ENCODE assay signal across 10 mouse cellular contexts in genomic region chr19:53423341-53423753, GRCm38 (mm10). TPM values are rescaled to one million over a fixed set of nuclear protein-coding genes. Genes with fewer than 3 reads are reported as not detected.
DNase-seq lines count a peak whose midpoint lies in the region; ATAC-seq and TF ChIP-seq lines count a peak whose summit lies in the region.
"Had no signal": no experiment of that assay in that cellular context is flagged by ENCODE, and none has a peak within 500 bp of the region (broad histone marks: within the 10 kb centered on the region; RNA-seq: fewer than 3 reads in every experiment).

No protein-coding gene starts in this region.

- TF ChIP-seq POLR2A in lung, adult 2 months (IDR thresholded peaks at IDR 0.05; ENCODE audit: borderline replicate concordance, extremely low read depth, low read depth, low read length), result no peak

- TF ChIP-seq CTCF in lung, embryonic 14.5 days (IDR thresholded peaks at IDR 0.05; ENCODE audit: low read depth), result 0 out of 2 replicates have a peak, but pooled peaks have one; percentile 2
- no peak for TF ChIP-seq CTCF in lung, adult 2 months (IDR thresholded peaks at IDR 0.05; ENCODE audit: insufficient read depth, low read length)

- H3K4me3 ChIP-seq in lung, embryonic 14.5 days (ENCODE audit: low read depth, low read length), result no peak overlapping the region
- H3K4me3 ChIP-seq in lung, adult 2 months (replicated peaks; ENCODE audit: extremely low read depth, low read depth, low read length), result no peak overlapping the region
- H3K4me3 ChIP-seq in intestine, embryonic 15.5 days (replicated peaks), result no peak overlapping the region
- no peak overlapping the region for H3K4me3 ChIP-seq in midbrain, embryonic 16.5 days (ENCODE audit: low read depth, low read length)

- H3K4me1 ChIP-seq in lung, embryonic 14.5 days (ENCODE audit: insufficient read depth), result peaks cover 9% of the 10 kb centered on the region; the same call in 1 of the 2 replicates
- H3K4me1 ChIP-seq in lung, adult 2 months (ENCODE audit: control insufficient read depth, insufficient read depth, low read length), result peaks cover 12% of the 10 kb centered on the region
- H3K4me1 ChIP-seq in intestine, embryonic 15.5 days (replicated peaks), result peaks cover 27% of the 10 kb centered on the region
- H3K4me1 ChIP-seq in midbrain, embryonic 16.5 days (ENCODE audit: control insufficient read depth, insufficient read depth, low read length), result peaks cover 7% of the 10 kb centered on the region; the same call in 1 of the 2 replicates

- no peaks in the 10 kb centered on the region for H3K9me3 ChIP-seq in lung, embryonic 14.5 days (ENCODE audit: low read depth, low read length)
- H3K9me3 ChIP-seq in intestine, embryonic 15.5 days, result no peaks in the 10 kb centered on the region
- H3K9me3 ChIP-seq in midbrain, embryonic 16.5 days (replicated peaks; ENCODE audit: control insufficient read depth, low read length, poor library complexity, severe bottlenecking), result no peaks in the 10 kb centered on the region

- DNase-seq in lung, embryonic 14.5 days, result no peak
- no peak for DNase-seq in lung, adult 2 months
- DNase-seq in frontal cortex, postnatal 14 days (ENCODE audit: low spot score in 2 of 2), result no peak
- no peak for DNase-seq in layer of hippocampus, postnatal 25 days (ENCODE audit: extremely low spot score in 1 of 2, low spot score in 1 of 2)
- DNase-seq in gastrocnemius, adult 8-10 months (ENCODE audit: low spot score in 2 of 2), result no peak
- DNase-seq: adrenal gland, adult 2 months had no signal

- ATAC-seq in lung, embryonic 14.5 days (ENCODE audit: insufficient read depth), result no peak
- no peak for ATAC-seq in intestine, embryonic 15.5 days
- ATAC-seq in megakaryocyte progenitor cell, adult 5-6 weeks (replicated peaks; ENCODE audit: poor library complexity), result peak; percentile 13
- no peak for ATAC-seq in midbrain, embryonic 16.5 days

- no peaks in the 10 kb centered on the region for H3K27me3 ChIP-seq in lung, embryonic 14.5 days (ENCODE audit: insufficient read depth, low read length)
- no peaks in the 10 kb centered on the region for H3K27me3 ChIP-seq in intestine, embryonic 15.5 days (replicated peaks)
- no peaks in the 10 kb centered on the region; the same call in 1 of the 2 replicates for H3K27me3 ChIP-seq in midbrain, embryonic 16.5 days (ENCODE audit: control insufficient read depth, insufficient read depth, low read depth, low read length)

- H3K36me3 ChIP-seq in lung, embryonic 14.5 days (ENCODE audit: insufficient read depth), result no peaks in the 10 kb centered on the region
- H3K36me3 ChIP-seq in intestine, embryonic 15.5 days, result no peaks in the 10 kb centered on the region
- H3K36me3 ChIP-seq in midbrain, embryonic 16.5 days (ENCODE audit: control insufficient read depth, insufficient read depth, low read length), result no peaks in the 10 kb centered on the region

- H3K27ac ChIP-seq in lung, embryonic 14.5 days (ENCODE audit: low read depth), result no peak overlapping the region
- H3K27ac ChIP-seq in intestine, embryonic 15.5 days, result no peak overlapping the region
- H3K27ac ChIP-seq in midbrain, embryonic 16.5 days (ENCODE audit: low read length), result no peak overlapping the region

- WGBS in lung, embryonic 14.5 days, result 25% methylated on average over 19 of the region's 19 CpGs
- 34% methylated on average over 17 of the region's 19 CpGs for WGBS in lung, adult 2 months
- WGBS in intestine, embryonic 15.5 days, result 28% methylated on average over 17 of the region's 19 CpGs
- 35% methylated on average over 16 of the region's 19 CpGs for WGBS in midbrain, embryonic 16.5 days

- H3K4me2 ChIP-seq in lung, embryonic 14.5 days, result peak overlapping the region; percentile 34
- H3K4me2 ChIP-seq in intestine, embryonic 15.5 days (replicated peaks), result peak overlapping the region; percentile 38
- no peak overlapping the region for H3K4me2 ChIP-seq in midbrain, embryonic 16.5 days (ENCODE audit: low read length)

- no peak overlapping the region for H3K9ac ChIP-seq in lung, embryonic 14.5 days
- no peak overlapping the region for H3K9ac ChIP-seq in intestine, embryonic 15.5 days
- no peak overlapping the region for H3K9ac ChIP-seq in midbrain, embryonic 16.5 days (ENCODE audit: low read depth, low read length)

RNA-seq across cellular contexts. Expression of gene Smndc1, which starts 33.0 kb away (rescaled TPM):
- polyA plus RNA-seq in lung, embryonic 14.5 days (2014; fragmentation: Nextera tagmentation; extraction: Ambion mirVana), result 45.8 and 49.4 TPM in 2 replicates
- polyA plus RNA-seq in lung, adult 2 months (2012; rRNA removed), result 3.9 and 6.2 TPM in 2 replicates
- 42.0 and 42.7 TPM in 2 replicates for polyA plus RNA-seq in intestine, embryonic 15.5 days (2015; fragmentation: Nextera tagmentation; extraction: Ambion mirVana)
- total RNA-seq in megakaryocyte progenitor cell, adult 5-6 weeks (2015), result 83.2 and 83.5 TPM in 2 replicates
- total RNA-seq in megakaryocyte progenitor cell, adult 5-6 weeks (2017), result 32.3 and 42.5 TPM in 2 replicates
- 31.2 and 32.2 TPM in 2 replicates for polyA plus RNA-seq in midbrain, embryonic 16.5 days (2015; fragmentation: Nextera tagmentation; extraction: Ambion mirVana)
- 10 to 100 TPM; 36.9 to 39.7 TPM for total RNA-seq in layer of hippocampus, postnatal 25 days (2021)
- total RNA-seq in gastrocnemius, adult 8-10 months (2022), result 10 to 100 TPM; 27.4 to 32.4 (median 29.6) TPM

RNA-seq across cellular contexts. Expression of gene Gm10197, which starts 51.8 kb away (rescaled TPM):
- 4.8 and 5.8 TPM in 2 replicates for polyA plus RNA-seq in lung, embryonic 14.5 days (2014; fragmentation: Nextera tagmentation; extraction: Ambion mirVana)
- not detected in 2 replicates for polyA plus RNA-seq in lung, adult 2 months (2012; rRNA removed)
- 1.4 TPM in 1 of 2 replicates, not detected in the other for polyA plus RNA-seq in intestine, embryonic 15.5 days (2015; fragmentation: Nextera tagmentation; extraction: Ambion mirVana)
- not detected in 2 replicates for total RNA-seq in megakaryocyte progenitor cell, adult 5-6 weeks (2015)
- total RNA-seq in megakaryocyte progenitor cell, adult 5-6 weeks (2017), result not detected in 2 replicates
- polyA plus RNA-seq in midbrain, embryonic 16.5 days (2015; fragmentation: Nextera tagmentation; extraction: Ambion mirVana), result not detected in 2 replicates
- not detected for total RNA-seq in layer of hippocampus, postnatal 25 days (2021)
- not detected for total RNA-seq in gastrocnemius, adult 8-10 months (2022)
- total RNA-seq: adrenal gland, adult 2 months; left cerebral cortex, adult 18-20 months had no signal
- polyA plus RNA-seq: adrenal gland, adult 2 months had no signal
